Mouse (Mus musculus): ENCODE data around the gene Slc25a30. TPM values are rescaled to one million over a fixed set of nuclear protein-coding genes. Genes with fewer than 3 reads are reported as not detected.

Gene Slc25a30
- polyA plus RNA-seq, 1 experiment from 2014 or later = 3.3 TPM

- H3K9ac ChIP-seq = no peak overlapping the region
- DNase-seq = no peak
- no peak overlapping the region for H3K4me2 ChIP-seq
- no peak overlapping the region for H3K4me3 ChIP-seq (replicated peaks)
- peaks cover 25% of the 10 kb centered on the region for H3K27me3 ChIP-seq
- no peak for ATAC-seq (ENCODE audit: low read depth)
- WGBS (ENCODE audit: insufficient replicate concordance) = 44% methylated on average over 3 of the region's 3 CpGs
- no peaks in the 10 kb centered on the region for H3K36me3 ChIP-seq
- H3K27ac ChIP-seq = no peak overlapping the region
- H3K4me1 ChIP-seq (replicated peaks) = peaks cover 26% of the 10 kb centered on the region
- no peaks in the 10 kb centered on the region for H3K9me3 ChIP-seq (replicated peaks)
Observed at GRCm38 (mm10) chr14:75826851-75827410, 40.1 kb upstream of the Slc25a30 start.

- Histone ChIP-seq H3K4me1 (replicated peaks) (no peaks in the 10 kb centered on the region), H3K27ac (no peak overlapping the region)
Observed at GRCm38 (mm10) chr14:75820007-75820406, 33.2 kb upstream of the Slc25a30 start.

GRCm38 (mm10) chr14:75819341-75819740 lies 32.5 kb upstream of the Slc25a30 start:
- no peaks in the 10 kb centered on the region for H3K27me3 ChIP-seq
- H3K4me3 ChIP-seq (replicated peaks) = no peak overlapping the region
- H3K9me3 ChIP-seq (replicated peaks) = no peaks in the 10 kb centered on the region
- no peaks in the 10 kb centered on the region for H3K4me1 ChIP-seq (replicated peaks)
- DNase-seq (no peak), ATAC-seq (ENCODE audit: low read depth) (no peak)
- no peak overlapping the region for H3K4me2 ChIP-seq
- no peak overlapping the region for H3K27ac ChIP-seq
- WGBS (ENCODE audit: insufficient replicate concordance) = 55% methylated on average over 2 of the region's 2 CpGs
- H3K36me3 ChIP-seq = no peaks in the 10 kb centered on the region
- no peak overlapping the region for H3K9ac ChIP-seq

More at GRCm38 (mm10) chr14:75820007-75820406, 33.2 kb upstream of the Slc25a30 start:
- Histone ChIP-seq H3K9me3 (replicated peaks) (no peaks in the 10 kb centered on the region), H3K27me3 (no peaks in the 10 kb centered on the region), H3K4me2 (no peak overlapping the region), H3K9ac (no peak overlapping the region), H3K36me3 (no peaks in the 10 kb centered on the region), H3K4me3 (replicated peaks) (no peak overlapping the region)
- WGBS (ENCODE audit: insufficient replicate concordance) = 69% methylated on average over 5 of the region's 5 CpGs
- DNase-seq = no peak
- no peak for ATAC-seq (ENCODE audit: low read depth)

- no peaks in the 10 kb centered on the region for H3K27me3 ChIP-seq
- H3K9me3 ChIP-seq (replicated peaks) = no peaks in the 10 kb centered on the region
- no peak overlapping the region for H3K9ac ChIP-seq
- H3K4me1 ChIP-seq (replicated peaks) = no peaks in the 10 kb centered on the region
- 44% methylated on average over 2 of the region's 2 CpGs for WGBS (ENCODE audit: insufficient replicate concordance)
- H3K4me3 ChIP-seq (replicated peaks) = no peak overlapping the region
- H3K27ac ChIP-seq = no peak overlapping the region
- no peak overlapping the region for H3K4me2 ChIP-seq
- ATAC-seq (ENCODE audit: low read depth) (no peak), DNase-seq (no peak)
- no peaks in the 10 kb centered on the region for H3K36me3 ChIP-seq
Observed at GRCm38 (mm10) chr14:75818528-75818927, 31.7 kb upstream of the Slc25a30 start.

- ATAC-seq (ENCODE audit: low read depth) (no peak), DNase-seq (no peak)
- no peak overlapping the region for H3K4me3 ChIP-seq (replicated peaks)
- WGBS (ENCODE audit: insufficient replicate concordance) = 71% methylated on average over 6 of the region's 6 CpGs
- H3K4me2 ChIP-seq = no peak overlapping the region
- H3K9ac ChIP-seq = no peak overlapping the region
- H3K4me1 ChIP-seq (replicated peaks) = no peaks in the 10 kb centered on the region
- no peaks in the 10 kb centered on the region for H3K36me3 ChIP-seq
- 0 out of 2 replicates have a peak, but pooled peaks cover 2% of the 10 kb centered on the region for H3K27me3 ChIP-seq
- H3K27ac ChIP-seq = no peak overlapping the region
- no peaks in the 10 kb centered on the region for H3K9me3 ChIP-seq (replicated peaks)
Observed at GRCm38 (mm10) chr14:75809931-75810330, 23.1 kb upstream of the Slc25a30 start.

GRCm38 (mm10) chr14:75807800-75808199 lies 21.0 kb upstream of the Slc25a30 start:
- 0 out of 2 replicates have a peak, but pooled peaks cover 2% of the 10 kb centered on the region for H3K27me3 ChIP-seq
- no peak overlapping the region for H3K4me3 ChIP-seq (replicated peaks)
- 63% methylated on average over 8 of the region's 8 CpGs for WGBS (ENCODE audit: insufficient replicate concordance)
- no peak overlapping the region for H3K27ac ChIP-seq
- no peak overlapping the region for H3K9ac ChIP-seq
- DNase-seq (no peak), ATAC-seq (ENCODE audit: low read depth) (no peak)
- H3K4me1 ChIP-seq (replicated peaks) = no peaks in the 10 kb centered on the region
- no peaks in the 10 kb centered on the region for H3K36me3 ChIP-seq
- H3K4me2 ChIP-seq = no peak overlapping the region
- no peaks in the 10 kb centered on the region for H3K9me3 ChIP-seq (replicated peaks)

GRCm38 (mm10) chr14:75797769-75798386 lies 11.0 kb upstream of the Slc25a30 start:
- H3K36me3 ChIP-seq = no peaks in the 10 kb centered on the region
- 35% methylated on average over 5 of the region's 5 CpGs for WGBS (ENCODE audit: insufficient replicate concordance)
- no peak overlapping the region for H3K4me2 ChIP-seq
- H3K27me3 ChIP-seq = peaks cover 5% of the 10 kb centered on the region
- H3K9ac ChIP-seq = no peak overlapping the region
- no peak overlapping the region for H3K4me3 ChIP-seq (replicated peaks)
- no peaks in the 10 kb centered on the region for H3K9me3 ChIP-seq (replicated peaks)
- no peaks in the 10 kb centered on the region for H3K4me1 ChIP-seq (replicated peaks)
- ATAC-seq (ENCODE audit: low read depth) (no peak), DNase-seq (no peak)
- no peak overlapping the region for H3K27ac ChIP-seq

GRCm38 (mm10) chr14:75795918-75796317 lies 9.1 kb upstream of the Slc25a30 start:
- ATAC-seq (ENCODE audit: low read depth) = no peak
- no peaks in the 10 kb centered on the region for H3K9me3 ChIP-seq (replicated peaks)
- H3K4me2 ChIP-seq = no peak overlapping the region
- DNase-seq = no peak
- no peak overlapping the region for H3K9ac ChIP-seq
- H3K4me1 ChIP-seq (replicated peaks) = no peaks in the 10 kb centered on the region
- H3K36me3 ChIP-seq = no peaks in the 10 kb centered on the region
- WGBS (ENCODE audit: insufficient replicate concordance) = 64% methylated on average over 4 of the region's 4 CpGs
- H3K27ac ChIP-seq = no peak overlapping the region
- peaks cover 3% of the 10 kb centered on the region for H3K27me3 ChIP-seq
- H3K4me3 ChIP-seq (replicated peaks) = no peak overlapping the region

GRCm38 (mm10) chr14:75794726-75795125 lies 7.9 kb upstream of the Slc25a30 start:
- WGBS (ENCODE audit: insufficient replicate concordance) = 60% methylated on average over 5 of the region's 5 CpGs
- Histone ChIP-seq H3K9me3 (replicated peaks) (no peaks in the 10 kb centered on the region), H3K9ac (no peak overlapping the region), H3K4me3 (replicated peaks) (no peak overlapping the region), H3K4me2 (no peak overlapping the region), H3K36me3 (no peaks in the 10 kb centered on the region), H3K4me1 (replicated peaks) (no peaks in the 10 kb centered on the region), H3K27me3 (peaks cover 3% of the 10 kb centered on the region), H3K27ac (no peak overlapping the region)
- DNase-seq (no peak), ATAC-seq (ENCODE audit: low read depth) (no peak)

GRCm38 (mm10) chr14:75794324-75794723 lies 7.5 kb upstream of the Slc25a30 start:
- Histone ChIP-seq H3K9ac (no peak overlapping the region), H3K9me3 (replicated peaks) (no peaks in the 10 kb centered on the region), H3K4me3 (replicated peaks) (no peak overlapping the region), H3K4me2 (no peak overlapping the region), H3K27me3 (peaks cover 3% of the 10 kb centered on the region), H3K36me3 (no peaks in the 10 kb centered on the region), H3K27ac (no peak overlapping the region), H3K4me1 (replicated peaks) (no peaks in the 10 kb centered on the region)
- 73% methylated on average over 6 of the region's 6 CpGs for WGBS (ENCODE audit: insufficient replicate concordance)
- no peak for DNase-seq
- no peak for ATAC-seq (ENCODE audit: low read depth)

GRCm38 (mm10) chr14:75793110-75793509 lies 6.3 kb upstream of the Slc25a30 start:
- Histone ChIP-seq H3K4me3 (replicated peaks) (no peak overlapping the region), H3K36me3 (no peaks in the 10 kb centered on the region), H3K27ac (no peak overlapping the region), H3K4me2 (no peak overlapping the region), H3K9ac (no peak overlapping the region), H3K4me1 (replicated peaks) (peaks cover 4% of the 10 kb centered on the region), H3K9me3 (replicated peaks) (no peaks in the 10 kb centered on the region), H3K27me3 (peaks cover 6% of the 10 kb centered on the region)
- ATAC-seq (ENCODE audit: low read depth) (no peak), DNase-seq (no peak)
- WGBS (ENCODE audit: insufficient replicate concordance) = 75% methylated on average over 4 of the region's 4 CpGs

- Histone ChIP-seq H3K27ac (no peak overlapping the region), H3K9ac (no peak overlapping the region), H3K9me3 (replicated peaks) (no peaks in the 10 kb centered on the region), H3K4me1 (replicated peaks) (peaks cover 16% of the 10 kb centered on the region), H3K4me3 (replicated peaks) (no peak overlapping the region), H3K27me3 (peaks cover 4% of the 10 kb centered on the region; the same call in 1 of the 2 replicates), H3K36me3 (no peaks in the 10 kb centered on the region), H3K4me2 (no peak overlapping the region)
- no peak for ATAC-seq (ENCODE audit: low read depth)
- 64% methylated on average over 3 of the region's 3 CpGs for WGBS (ENCODE audit: insufficient replicate concordance)
- no peak for DNase-seq
Observed at GRCm38 (mm10) chr14:75791372-75791771, 4.5 kb upstream of the Slc25a30 start.

Measured in liver, embryonic 13.5 days (tissue).